Mouse (Mus musculus) spleen, adult 2 months (tissue): ENCODE results near the gene D430041D05Rik.

ENCODE experiments used
- CTCF ChIP-seq: fragments of 200-500 bp; IDR thresholded peaks from 2 replicates; pipeline ENCODE4 v1.5.1; 2011; ENCODE audit warnings: mild to moderate bottlenecking, inconsistent platforms; ENCODE audit not compliant: insufficient read depth, insufficient read length, insufficient replicate concordance; ENCODE audit errors: extremely low read depth
- POLR2A ChIP-seq: fragments of 200-500 bp; IDR thresholded peaks from 2 replicates; pipeline ENCODE4 v1.6.1; 2011; ENCODE audit warnings: low read depth, low read length, inconsistent platforms

GRCm38 (mm10) chr2:104124071-104124470 lies 286.7 kb downstream of the D430041D05Rik start:
- TF ChIP-seq CTCF (no peak), POLR2A (no peak)
